Mouse (Mus musculus) heart, adult 11 months (tissue): ENCODE measurements around the gene Ttc21a.

Experiments
- DNase-seq: peaks from one replicate; pipeline ENCODE4 v3.0.0; 2022

Ttc21a gene

DNA sequence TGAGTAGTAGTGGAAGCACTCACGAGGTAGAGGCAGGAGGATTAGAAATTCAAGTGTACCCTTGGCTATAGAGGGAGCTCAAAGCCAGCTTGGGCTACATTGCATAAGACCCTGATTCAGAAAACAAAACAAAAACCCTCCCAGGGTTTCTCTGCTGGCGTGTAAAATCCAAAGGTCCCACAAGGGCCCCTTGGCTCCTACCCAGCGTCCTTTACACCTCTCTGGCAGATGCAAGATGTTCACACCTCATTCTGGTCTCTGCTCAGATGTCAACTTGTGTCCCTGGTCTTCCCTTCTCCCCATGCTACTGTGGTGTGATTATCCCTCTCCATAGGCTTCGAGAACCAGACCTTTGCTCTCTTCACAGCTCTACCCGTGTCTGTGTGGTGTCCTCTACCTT is 63.4 kb downstream of the Ttc21a start:
- peak; percentile 87 for DNase-seq

DNA sequence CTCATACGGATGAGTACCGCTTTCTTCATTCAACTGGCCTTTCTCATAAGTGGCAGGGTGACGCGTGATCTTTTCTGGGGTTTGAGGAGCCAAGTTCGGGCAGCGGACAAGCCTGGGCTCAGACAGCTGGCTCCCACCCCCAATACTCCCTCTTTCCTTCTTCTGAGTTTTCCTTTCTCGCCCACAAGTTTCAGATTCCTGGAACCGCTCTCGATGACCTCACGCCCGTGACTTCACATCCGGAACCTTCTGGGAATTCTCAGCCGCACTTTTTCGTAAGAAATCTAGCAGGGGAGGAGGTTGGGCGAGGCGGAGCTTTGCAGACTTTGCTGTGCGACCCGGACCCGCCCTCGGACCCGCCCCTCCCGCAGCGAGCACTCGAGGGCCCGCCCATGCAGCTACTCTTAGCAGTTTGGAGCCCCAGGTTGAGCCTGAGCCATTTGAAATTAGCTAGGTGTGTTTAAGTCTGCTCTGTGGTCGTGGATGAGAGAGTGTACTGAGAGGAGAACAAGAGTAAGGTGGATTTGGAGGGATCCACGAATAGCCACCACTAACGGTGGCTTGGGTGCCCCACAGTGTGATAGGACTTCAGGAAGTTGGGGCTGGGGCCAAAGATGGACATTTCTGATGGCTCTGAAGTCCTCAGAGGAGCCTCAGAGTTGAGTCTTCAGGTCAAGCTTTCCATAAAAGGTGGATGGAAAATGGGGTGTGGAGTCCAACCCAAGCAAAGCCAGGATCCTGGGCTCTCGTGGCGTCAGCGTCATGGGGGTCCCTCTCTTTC is 64.7 kb downstream of the Ttc21a start:
- peak; percentile 99 for DNase-seq

GRCm38 (mm10) chr9:120002893-120003292 is 65.5 kb downstream of the Ttc21a start:
- DNase-seq = peak; percentile 87

GRCm38 (mm10) chr9:120005936-120006335 is 68.5 kb downstream of the Ttc21a start:
- no peak for DNase-seq

GRCm38 (mm10) chr9:120007833-120008232 is 70.4 kb downstream of the Ttc21a start:
- DNase-seq = no peak

- peak; percentile 88 for DNase-seq
Observed at GRCm38 (mm10) chr9:120009226-120009841, 71.9 kb downstream of the Ttc21a start.

DNA sequence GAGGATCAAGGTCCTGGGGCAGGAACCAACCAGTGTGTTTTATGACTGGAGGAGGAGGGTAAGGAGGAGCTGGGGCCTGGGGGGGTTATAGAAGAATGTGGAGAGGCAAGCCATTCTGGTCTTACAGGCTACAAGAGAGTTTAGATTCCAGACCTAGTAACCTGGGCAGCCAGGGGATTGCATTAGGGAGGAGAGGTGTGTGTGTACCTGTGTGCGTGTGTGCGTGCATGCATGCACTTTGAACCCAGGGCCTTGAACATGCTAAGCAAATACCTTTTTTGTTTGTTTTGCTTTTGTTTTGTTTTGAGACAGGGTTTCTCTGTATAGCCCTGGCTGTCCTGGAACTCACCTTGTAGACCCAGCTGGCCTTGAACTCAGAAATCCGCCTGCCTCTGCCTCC is 72.5 kb downstream of the Ttc21a start:
- peak; percentile 85 for DNase-seq

DNA sequence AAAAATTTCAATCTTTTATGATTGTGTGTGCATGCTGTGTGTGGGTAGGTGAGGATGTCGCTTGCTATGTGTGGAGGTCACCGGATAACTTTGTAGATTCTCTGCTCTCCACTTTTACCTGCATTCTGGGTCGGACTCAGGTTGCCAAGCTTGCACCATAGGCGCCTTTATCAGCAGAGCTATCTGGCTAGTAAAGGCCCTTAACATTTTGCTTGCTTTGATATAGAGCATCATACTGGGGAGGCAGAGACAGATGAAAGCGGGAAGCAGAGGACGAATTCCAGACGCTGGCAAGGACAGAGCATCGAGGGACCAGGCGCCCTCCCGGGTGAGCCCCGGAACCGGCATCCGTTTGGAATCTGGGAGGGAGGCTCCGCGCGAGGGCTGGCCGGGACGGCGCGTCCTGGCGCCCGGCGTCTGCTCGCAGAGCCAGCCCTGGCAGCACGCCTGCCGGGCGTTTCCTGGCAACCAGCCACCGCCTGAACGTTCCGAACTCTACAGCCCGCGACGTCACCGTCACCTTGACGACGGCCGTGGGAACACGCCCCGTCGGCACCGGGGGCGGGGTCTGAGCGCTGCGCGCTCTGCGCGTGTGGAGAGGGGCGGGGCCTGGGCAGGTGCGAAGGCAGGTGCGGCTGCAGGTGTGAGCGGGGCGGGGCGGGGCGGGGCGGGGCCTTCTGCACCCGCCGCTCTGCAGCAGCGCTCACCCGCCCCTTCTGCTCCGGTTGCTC is 73.5 kb downstream of the Ttc21a start:
- peak; percentile 100 for DNase-seq

GRCm38 (mm10) chr9:120011533-120011932 is 74.1 kb downstream of the Ttc21a start:
- DNase-seq = peak; percentile 97

DNA sequence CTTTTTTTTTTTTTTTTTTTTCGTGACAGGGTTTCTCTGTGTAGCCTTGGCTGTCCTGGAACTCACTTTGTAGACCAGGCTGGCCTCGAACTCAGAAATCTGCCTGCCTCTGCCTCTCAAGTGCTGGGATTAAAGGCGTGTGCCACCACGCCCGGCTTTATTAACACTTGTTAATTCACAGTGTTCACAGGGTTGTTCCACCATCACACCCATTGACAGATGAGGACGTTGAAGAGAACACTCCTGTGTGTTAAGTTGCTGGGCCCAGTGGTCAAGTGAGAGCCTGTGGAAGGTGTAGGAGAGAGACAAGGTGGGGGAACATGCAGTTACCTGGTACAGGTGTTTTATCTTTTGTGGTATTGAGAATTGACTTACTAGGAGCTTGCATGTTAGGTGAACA is 74.8 kb downstream of the Ttc21a start:
- DNase-seq = peak; percentile 90

DNA sequence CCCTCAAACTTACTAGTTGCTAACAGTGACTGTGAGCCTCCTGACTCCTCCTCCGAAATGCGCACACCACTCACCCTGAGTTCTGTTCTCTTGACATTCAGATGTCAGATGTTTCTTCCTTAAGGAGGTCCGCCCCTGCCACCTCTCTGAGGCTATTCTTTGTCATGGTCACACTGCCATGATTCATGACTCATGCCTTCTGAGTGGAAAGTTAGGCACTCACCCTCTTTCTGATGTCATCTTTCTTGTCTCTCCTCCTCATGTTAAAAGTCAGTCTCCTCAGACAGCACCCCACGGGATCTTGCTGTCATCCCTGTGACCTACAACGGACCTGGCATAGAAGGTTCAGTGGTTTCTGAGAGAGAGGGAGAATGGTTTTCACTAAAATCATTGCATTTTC is 75.4 kb downstream of the Ttc21a start:
- peak; percentile 91 for DNase-seq

GRCm38 (mm10) chr9:120013251-120013820 is 75.9 kb downstream of the Ttc21a start:
- peak; percentile 89 for DNase-seq

- DNase-seq = peak; percentile 88
Observed at GRCm38 (mm10) chr9:120014828-120015227, 77.4 kb downstream of the Ttc21a start.

GRCm38 (mm10) chr9:120016956-120017355 is 79.5 kb downstream of the Ttc21a start:
- peak; percentile 91 for DNase-seq
